In genomic region chr15:85810462-85810805, GRCm38 (mm10) we compare ENCODE assay signal across 7 mouse cellular contexts. TPM values are rescaled to one million over a fixed set of nuclear protein-coding genes. Genes with fewer than 3 reads are reported as not detected.
DNase-seq lines count a peak whose midpoint lies in the region; ATAC-seq lines count a peak whose summit lies in the region.

No protein-coding gene starts in this region.

- H3K4me3 ChIP-seq in megakaryocyte, embryonic 14.5 days (replicated peaks) = peak overlapping the region; percentile 97
- H3K4me3 ChIP-seq in forebrain, embryonic 15.5 days = peak overlapping the region; percentile 74
- peak overlapping the region; percentile 77 for H3K4me3 ChIP-seq in liver, embryonic 12.5 days

- peaks cover 10% of the 10 kb centered on the region for H3K27me3 ChIP-seq in megakaryocyte, embryonic 14.5 days (replicated peaks)
- H3K27me3 ChIP-seq in forebrain, embryonic 15.5 days = no peaks in the 10 kb centered on the region
- no peaks in the 10 kb centered on the region for H3K27me3 ChIP-seq in liver, embryonic 12.5 days (replicated peaks)

- H3K36me3 ChIP-seq in megakaryocyte, embryonic 14.5 days (replicated peaks; ENCODE audit: low read length) = peaks cover 24% of the 10 kb centered on the region
- H3K36me3 ChIP-seq in forebrain, embryonic 15.5 days = no peaks in the 10 kb centered on the region
- H3K36me3 ChIP-seq in liver, embryonic 12.5 days = 0 out of 2 replicates have a peak, but pooled peaks cover 6% of the 10 kb centered on the region

- WGBS in forebrain, embryonic 15.5 days = 87% methylated on average over 5 of the region's 5 CpGs
- 80% methylated on average over 5 of the region's 5 CpGs for whole genome bisulfite sequencing in liver, embryonic 12.5 days (ENCODE audit: insufficient replicate concordance)

- peak overlapping the region; percentile 95; the same call in 1 of the 2 replicates for H3K27ac ChIP-seq in forebrain, embryonic 15.5 days (replicated peaks)
- peak overlapping the region; percentile 89 for H3K27ac ChIP-seq in liver, embryonic 12.5 days

- no peak for DNase-seq in retina, postnatal 1 day
- DNase-seq in layer of hippocampus, postnatal 10 days (ENCODE audit: low spot score in 2 of 2) = no peak
- DNase-seq in right cerebral cortex, postnatal 4 days = no peak

- H3K4me2 ChIP-seq in forebrain, embryonic 15.5 days (replicated peaks) = peak overlapping the region; percentile 70
- peak overlapping the region; percentile 93 for H3K4me2 ChIP-seq in liver, embryonic 12.5 days

- peaks cover 9% of the 10 kb centered on the region for H3K9me3 ChIP-seq in megakaryocyte, embryonic 14.5 days
- no peaks in the 10 kb centered on the region for H3K9me3 ChIP-seq in forebrain, embryonic 15.5 days
- 0 out of 2 replicates have a peak, but pooled peaks cover 2% of the 10 kb centered on the region for H3K9me3 ChIP-seq in liver, embryonic 12.5 days (replicated peaks)

- no peak for ATAC-seq in megakaryocyte, adult 5-6 weeks (ENCODE audit: poor library complexity, severe bottlenecking)
- ATAC-seq in forebrain, embryonic 15.5 days (replicated peaks) = no peak
- ATAC-seq in liver, embryonic 12.5 days = no peak

- H3K9ac ChIP-seq in forebrain, embryonic 15.5 days (replicated peaks) = no peak overlapping the region; the same call in 1 of the 2 replicates
- H3K9ac ChIP-seq in liver, embryonic 12.5 days = peak overlapping the region; percentile 87

- H3K4me1 ChIP-seq in megakaryocyte, embryonic 14.5 days = peaks cover 28% of the 10 kb centered on the region
- H3K4me1 ChIP-seq in forebrain, embryonic 15.5 days = peaks cover 18% of the 10 kb centered on the region
- peaks cover 42% of the 10 kb centered on the region for H3K4me1 ChIP-seq in liver, embryonic 12.5 days

RNA-seq across cellular contexts. Expression of gene Cdpf1, which starts 1.1 kb away (rescaled TPM):
- 3.1 and 16.3 TPM in 2 replicates for polyA plus RNA-seq in megakaryocyte, embryonic 14.5 days (2012; ENCODE audit: insufficient read depth, low replicate concordance)
- total RNA-seq in megakaryocyte, adult 5-6 weeks (2015) = 8.3 and 13.0 TPM in 2 replicates
- total RNA-seq in megakaryocyte, adult 5-6 weeks (2017) = 7.7 and 14.5 TPM in 2 replicates
- 22.8 and 24.3 TPM in 2 replicates for polyA plus RNA-seq in forebrain, embryonic 15.5 days (2015; fragmentation: Nextera tagmentation; extraction: Ambion mirVana)
- polyA plus RNA-seq in liver, embryonic 12.5 days (2016; fragmentation: Nextera tagmentation; extraction: Ambion mirVana) = 28.6 and 29.4 TPM in 2 replicates
- 10 to 100 TPM; 25.7 to 26.5 TPM for total RNA-seq in layer of hippocampus, postnatal 10 days (2021)

RNA-seq across cellular contexts. Expression of gene Pkdrej, which starts 11.1 kb away (rescaled TPM):
- polyA plus RNA-seq in megakaryocyte, embryonic 14.5 days (2012; ENCODE audit: insufficient read depth, low replicate concordance) = not detected in 2 replicates
- total RNA-seq in megakaryocyte, adult 5-6 weeks (2015) = not detected in 2 replicates
- total RNA-seq in megakaryocyte, adult 5-6 weeks (2017) = not detected in 2 replicates
- polyA plus RNA-seq in forebrain, embryonic 15.5 days (2015; fragmentation: Nextera tagmentation; extraction: Ambion mirVana) = 0.04 and 0.06 TPM in 2 replicates
- 0.07 and 0.12 TPM in 2 replicates for polyA plus RNA-seq in liver, embryonic 12.5 days (2016; fragmentation: Nextera tagmentation; extraction: Ambion mirVana)
- total RNA-seq in layer of hippocampus, postnatal 10 days (2021) = under 1 TPM; 0.42 to 0.43 TPM

RNA-seq across cellular contexts. Expression of gene Ttc38, which starts 21.7 kb away (rescaled TPM):
- polyA plus RNA-seq in megakaryocyte, embryonic 14.5 days (2012; ENCODE audit: insufficient read depth, low replicate concordance) = 0.94 and 1.5 TPM in 2 replicates
- total RNA-seq in megakaryocyte, adult 5-6 weeks (2015) = 2.8 and 3.5 TPM in 2 replicates
- total RNA-seq in megakaryocyte, adult 5-6 weeks (2017) = 4.9 and 10.7 TPM in 2 replicates
- 2.9 and 3.6 TPM in 2 replicates for polyA plus RNA-seq in forebrain, embryonic 15.5 days (2015; fragmentation: Nextera tagmentation; extraction: Ambion mirVana)
- 5.2 and 6.0 TPM in 2 replicates for polyA plus RNA-seq in liver, embryonic 12.5 days (2016; fragmentation: Nextera tagmentation; extraction: Ambion mirVana)
- total RNA-seq in layer of hippocampus, postnatal 10 days (2021) = 1 to 10 TPM; 6.1 to 6.4 TPM

RNA-seq across cellular contexts. Expression of gene Gtse1, which starts 49.1 kb away (rescaled TPM):
- 41.7 and 80.9 TPM in 2 replicates for polyA plus RNA-seq in megakaryocyte, embryonic 14.5 days (2012; ENCODE audit: insufficient read depth, low replicate concordance)
- 12.2 and 16.1 TPM in 2 replicates for total RNA-seq in megakaryocyte, adult 5-6 weeks (2015)
- total RNA-seq in megakaryocyte, adult 5-6 weeks (2017) = 20.0 and 20.7 TPM in 2 replicates
- polyA plus RNA-seq in forebrain, embryonic 15.5 days (2015; fragmentation: Nextera tagmentation; extraction: Ambion mirVana) = 14.6 and 15.7 TPM in 2 replicates
- polyA plus RNA-seq in liver, embryonic 12.5 days (2016; fragmentation: Nextera tagmentation; extraction: Ambion mirVana) = 34.4 and 35.3 TPM in 2 replicates
- total RNA-seq in layer of hippocampus, postnatal 10 days (2021) = 1 to 10 TPM; 1.9 to 2.3 TPM
